Mouse (Mus musculus) limb, embryonic 14.5 days (tissue): ENCODE results near the gene Dnah3. TPM values are rescaled to one million over a fixed set of nuclear protein-coding genes. Genes with fewer than 3 reads are reported as not detected.

Experiments
- ATAC-seq: fragments of 200-750 bp; cut with Nextera tagmentation; 2 replicates; pipeline ENCODE4 v1.8.0; 2017; ENCODE audit warnings: low read depth, moderate number of reproducible peaks, moderate TSS enrichment; ENCODE audit not compliant: low FRiP score
- DNase-seq: peaks from one replicate; pipeline ENCODE4 v3.0.0-alpha.2; 2015; ENCODE audit warnings: low spot score
- H3K27ac ChIP-seq: fragments of 300-500 bp; sonication (generic); replicated peaks from 2 replicates; pipeline ENCODE4 v1.5.1; 2014; ENCODE audit warnings: low read depth, mild to moderate bottlenecking, low read length, moderate library complexity, mixed read lengths
- H3K27me3 ChIP-seq: fragments of 300-500 bp; sonication (generic); 2 replicates; pipeline ENCODE4 v1.6.1; 2014; ENCODE audit warnings: low read length, mixed read lengths; ENCODE audit not compliant: control insufficient read depth, insufficient read depth
- H3K36me3 ChIP-seq: fragments of 300-500 bp; sonication (generic); 2 replicates; pipeline ENCODE4 v1.6.1; 2014; ENCODE audit warnings: mild to moderate bottlenecking, low read length, moderate library complexity, mixed read lengths; ENCODE audit not compliant: control insufficient read depth, insufficient read depth
- H3K4me1 ChIP-seq: fragments of 300-500 bp; sonication (generic); 2 replicates; pipeline ENCODE4 v1.6.1; 2014; ENCODE audit warnings: antibody characterized with exemption, low read length, mixed read lengths; ENCODE audit not compliant: control insufficient read depth, insufficient read depth
- H3K4me2 ChIP-seq: fragments of 300-500 bp; sonication (generic); replicated peaks from 2 replicates; pipeline ENCODE4 v1.6.1; 2014; ENCODE audit warnings: low read depth, mild to moderate bottlenecking, low read length, moderate library complexity; ENCODE audit not compliant: severe bottlenecking
- H3K4me3 ChIP-seq: fragments of 300-500 bp; sonication (generic); replicated peaks from 2 replicates; pipeline ENCODE4 v1.5.1; 2014; ENCODE audit warnings: low read length
- H3K9ac ChIP-seq: fragments of 300-500 bp; sonication (generic); 2 replicates; pipeline ENCODE4 v1.6.1; 2014; ENCODE audit warnings: mild to moderate bottlenecking, low read depth, low read length, moderate library complexity; ENCODE audit not compliant: severe bottlenecking
- H3K9me3 ChIP-seq: fragments of 300-500 bp; sonication (generic); 2 replicates; pipeline ENCODE4 v1.6.1; 2016; ENCODE audit warnings: low read length; ENCODE audit not compliant: control insufficient read depth
- POLR2A ChIP-seq: fragments of 200-500 bp; IDR thresholded peaks from 2 replicates; pipeline ENCODE4 v1.8.0; 2012; ENCODE audit warnings: inconsistent platforms, mild to moderate bottlenecking, moderate library complexity, borderline replicate concordance; ENCODE audit not compliant: insufficient read depth, insufficient read length; ENCODE audit errors: extremely low read depth
- WGBS: fragments of 180-500 bp; shearing (Covaris S2); extraction: QIAGEN DNeasy Blood & Tissue Kit; methylation state at CpG from one replicate; pipeline ENCODE4 v1.1.7; 2014; 5-methylcytosine and 5-hydroxymethylcytosine counted together
- polyA plus RNA-seq, 2 experiments: library from polyadenylated mRNA; depleted of rRNA in 1 of 2; stranded (reverse) in 1 of 2; unstranded in 1 of 2; fragments of >200 nt; fragmentation: Nextera tagmentation in 1 of 2; extraction: Ambion mirVana in 1 of 2; gene quantifications; 2 replicates each; pipeline versions ENCODE4 v1.2.1 to v1.2.3; 2012 to 2014

Gene Dnah3
- polyA plus RNA-seq, 2 experiments, result 0.01 TPM; not detected in 1

DNA sequence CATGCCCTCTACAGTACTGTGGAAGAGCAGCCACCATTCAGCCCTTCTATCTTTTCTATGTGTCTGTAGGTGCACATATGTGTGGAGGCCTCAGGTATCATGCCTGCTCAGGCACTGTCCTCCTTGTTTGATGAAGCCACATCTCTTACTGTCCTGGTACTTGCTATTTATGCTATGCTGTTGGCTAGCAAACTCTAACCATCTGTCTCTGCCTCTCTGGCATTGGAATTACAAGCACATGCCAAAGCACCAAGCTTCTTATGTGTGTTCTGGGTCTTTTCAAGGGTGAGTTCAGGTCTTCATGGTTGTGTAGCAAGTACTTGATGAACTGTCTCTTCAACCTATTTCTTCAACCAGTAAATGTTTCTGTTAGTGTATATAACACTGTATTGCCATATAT is 158.8 kb downstream of the Dnah3 start:
- Histone ChIP-seq H3K4me1 (no peaks in the 10 kb centered on the region), H3K27ac (no peak overlapping the region), H3K4me3 (no peak overlapping the region), H3K27me3 (no peaks in the 10 kb centered on the region), H3K36me3 (no peaks in the 10 kb centered on the region), H3K9me3 (no peaks in the 10 kb centered on the region), H3K9ac (no peak overlapping the region), H3K4me2 (no peak overlapping the region)
- no peak for TF ChIP-seq POLR2A
- ATAC-seq (no peak), DNase-seq (no peak)

DNA sequence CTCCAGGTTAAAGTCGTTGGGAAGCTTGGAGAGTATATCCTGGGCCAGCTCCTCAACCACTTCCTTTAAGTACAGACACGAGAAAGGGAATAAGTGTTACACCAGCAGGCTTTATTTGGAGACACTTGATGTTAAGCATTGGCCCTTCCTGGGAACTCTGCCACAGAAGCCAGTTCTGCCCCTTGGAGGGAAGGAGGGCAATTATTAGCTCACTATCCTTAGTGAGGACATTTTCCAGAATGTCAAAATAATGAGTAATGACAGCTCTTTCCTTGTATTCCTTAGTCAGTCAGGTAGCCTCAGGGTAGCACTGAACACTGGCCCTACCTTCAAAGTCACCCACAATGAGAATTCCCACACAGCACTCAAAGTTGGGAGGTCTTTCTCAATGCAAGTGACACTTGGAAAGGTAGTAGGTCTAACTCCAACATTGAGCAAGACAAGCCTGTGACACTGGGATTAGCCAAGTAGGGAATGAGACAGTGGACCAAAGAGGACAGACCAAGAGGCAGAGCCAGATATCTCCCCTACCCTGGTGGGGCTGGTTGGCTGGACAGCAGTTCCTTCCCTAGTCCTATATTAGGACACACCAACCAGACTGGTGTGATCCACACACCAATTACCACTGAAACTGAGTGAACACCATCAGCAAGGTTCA is 166.2 kb downstream of the Dnah3 start:
- no peak overlapping the region for H3K27ac ChIP-seq
- DNase-seq (no peak), ATAC-seq (no peak)
- no peaks in the 10 kb centered on the region for H3K36me3 ChIP-seq
- no peak for TF ChIP-seq POLR2A
- H3K4me2 ChIP-seq, result no peak overlapping the region
- no peaks in the 10 kb centered on the region for H3K4me1 ChIP-seq
- no peaks in the 10 kb centered on the region for H3K9me3 ChIP-seq
- H3K4me3 ChIP-seq, result no peak overlapping the region
- H3K9ac ChIP-seq, result no peak overlapping the region
- 61% methylated on average over 2 of the region's 2 CpGs for WGBS
- no peaks in the 10 kb centered on the region for H3K27me3 ChIP-seq

DNA sequence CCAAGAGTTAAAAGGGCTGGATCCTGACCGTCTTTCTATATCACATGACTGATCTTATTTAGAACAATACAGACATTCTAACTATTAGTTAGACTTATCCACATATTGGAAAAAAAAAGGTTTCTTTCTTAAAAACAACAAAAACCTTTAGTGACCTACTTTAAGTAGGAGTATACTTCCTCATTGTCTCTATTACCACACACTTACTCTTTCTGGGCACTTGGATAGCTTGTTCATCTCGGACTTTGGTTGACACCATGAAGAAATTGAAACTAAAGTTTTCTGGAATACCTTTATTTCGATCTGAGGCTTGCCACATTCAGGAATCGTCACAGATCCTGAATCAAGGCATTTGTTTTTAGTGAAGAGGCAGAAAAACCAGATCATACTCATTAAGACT is 174.0 kb downstream of the Dnah3 start:
- no peaks in the 10 kb centered on the region for H3K4me1 ChIP-seq

DNA sequence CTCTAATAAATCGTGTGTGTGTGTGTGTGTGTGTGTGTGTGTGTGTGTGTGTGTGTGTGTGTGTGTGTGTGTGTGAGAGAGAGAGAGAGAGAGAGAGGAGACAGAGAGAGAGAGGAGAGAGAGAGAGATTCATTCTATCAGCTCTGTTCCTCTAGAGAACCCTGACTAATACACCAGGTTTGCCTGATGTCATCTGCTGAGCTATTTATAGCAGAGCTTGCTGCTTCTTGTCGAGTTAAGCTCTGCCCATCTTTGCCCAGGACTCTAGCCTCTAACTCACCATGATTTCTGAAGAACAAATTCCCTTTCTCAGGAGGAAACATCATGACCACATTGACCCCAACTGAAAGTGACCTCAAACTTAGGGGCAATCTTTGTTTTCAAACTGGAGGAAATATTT is 174.6 kb downstream of the Dnah3 start:
- Histone ChIP-seq H3K36me3 (no peaks in the 10 kb centered on the region), H3K9ac (no peak overlapping the region), H3K27ac (no peak overlapping the region), H3K27me3 (no peaks in the 10 kb centered on the region), H3K4me3 (no peak overlapping the region), H3K4me1 (no peaks in the 10 kb centered on the region), H3K4me2 (no peak overlapping the region), H3K9me3 (no peaks in the 10 kb centered on the region)
- TF ChIP-seq POLR2A, result no peak
- no peak for ATAC-seq
- DNase-seq, result no peak
- WGBS, result 41% methylated on average over 2 of the region's 2 CpGs

More for the DNA sequence above, 174.0 kb downstream of the Dnah3 start:
- no peaks in the 10 kb centered on the region for H3K36me3 ChIP-seq
- no peak overlapping the region for H3K4me3 ChIP-seq
- H3K4me2 ChIP-seq, result no peak overlapping the region
- H3K27ac ChIP-seq, result no peak overlapping the region
- no peak for ATAC-seq
- DNase-seq, result no peak
- no peaks in the 10 kb centered on the region for H3K9me3 ChIP-seq
- H3K27me3 ChIP-seq, result no peaks in the 10 kb centered on the region
- H3K9ac ChIP-seq, result no peak overlapping the region
- WGBS, result 81% methylated on average over 4 of the region's 4 CpGs
- no peak for TF ChIP-seq POLR2A

DNA sequence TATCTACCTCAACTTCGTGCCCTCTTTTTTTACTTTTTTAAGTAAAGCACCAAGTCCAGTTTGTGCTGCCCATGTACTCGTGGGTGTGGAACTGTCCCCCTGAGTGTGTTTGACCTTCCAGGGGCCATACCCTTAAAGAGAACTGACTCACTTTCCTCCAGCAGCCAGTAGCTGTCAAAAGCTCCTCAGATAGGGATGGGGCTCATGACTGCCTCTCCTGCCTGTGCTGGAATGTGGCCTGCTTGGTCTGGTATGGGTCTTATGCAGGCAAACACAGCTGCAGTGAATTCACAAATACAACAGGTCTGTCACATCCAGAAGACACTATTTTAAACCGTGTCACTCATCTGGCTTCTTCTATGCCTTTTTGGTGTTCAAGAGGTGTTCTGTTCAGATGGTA is 183.4 kb downstream of the Dnah3 start:
- 77% methylated on average over 3 of the region's 3 CpGs for WGBS
- TF ChIP-seq POLR2A, result no peak

More for the DNA sequence above, 183.4 kb downstream of the Dnah3 start:
- ATAC-seq (no peak), DNase-seq (no peak)
- H3K27ac ChIP-seq, result no peak overlapping the region
- no peaks in the 10 kb centered on the region for H3K9me3 ChIP-seq
- H3K36me3 ChIP-seq, result no peaks in the 10 kb centered on the region
- H3K4me1 ChIP-seq, result no peaks in the 10 kb centered on the region
- H3K9ac ChIP-seq, result no peak overlapping the region
- H3K4me3 ChIP-seq, result no peak overlapping the region
- no peak overlapping the region for H3K4me2 ChIP-seq
- no peaks in the 10 kb centered on the region for H3K27me3 ChIP-seq
